Mouse (Mus musculus): ENCODE data around the gene B4galnt3.

The B4galnt3 gene

GRCm38 (mm10) chr6:120274181-120274580 is 20.2 kb downstream of the B4galnt3 start:
- no peak for DNase-seq

GRCm38 (mm10) chr6:120264151-120264550 is 30.2 kb downstream of the B4galnt3 start:
- no peak for DNase-seq

- DNase-seq, result peak; percentile 56
Measured at GRCm38 (mm10) chr6:120263608-120264007, 30.8 kb downstream of the B4galnt3 start.

GRCm38 (mm10) chr6:120262886-120263531 is 31.4 kb downstream of the B4galnt3 start:
- peak; percentile 52 for DNase-seq

GRCm38 (mm10) chr6:120259481-120259880 is 34.9 kb downstream of the B4galnt3 start:
- DNase-seq, result no peak

GRCm38 (mm10) chr6:120256431-120256935 is 37.9 kb downstream of the B4galnt3 start:
- no peak for DNase-seq

GRCm38 (mm10) chr6:120255701-120256100 is 38.7 kb downstream of the B4galnt3 start:
- no peak for DNase-seq

GRCm38 (mm10) chr6:120255144-120255543 is 39.2 kb downstream of the B4galnt3 start:
- peak; percentile 40 for DNase-seq

GRCm38 (mm10) chr6:120254640-120255039 is 39.7 kb downstream of the B4galnt3 start:
- peak; percentile 79 for DNase-seq

GRCm38 (mm10) chr6:120252741-120253140 is 41.6 kb downstream of the B4galnt3 start:
- no peak for DNase-seq

- peak; percentile 62 for DNase-seq
Measured at GRCm38 (mm10) chr6:120251010-120251409, 43.3 kb downstream of the B4galnt3 start.

- DNase-seq, result peak; percentile 44
Measured at GRCm38 (mm10) chr6:120249831-120250230, 44.5 kb downstream of the B4galnt3 start.

GRCm38 (mm10) chr6:120246676-120247075 is 47.7 kb downstream of the B4galnt3 start:
- no peak for DNase-seq

GRCm38 (mm10) chr6:120243250-120243649 is 51.1 kb downstream of the B4galnt3 start:
- peak; percentile 42 for DNase-seq

- DNase-seq, result peak; percentile 42
Measured at GRCm38 (mm10) chr6:120242530-120242929, 51.8 kb downstream of the B4galnt3 start.

GRCm38 (mm10) chr6:120241453-120241852 is 52.9 kb downstream of the B4galnt3 start:
- DNase-seq, result no peak

GRCm38 (mm10) chr6:120240461-120240860 is 53.9 kb downstream of the B4galnt3 start:
- peak; percentile 26 for DNase-seq

GRCm38 (mm10) chr6:120235874-120236273 is 58.5 kb downstream of the B4galnt3 start:
- no peak for DNase-seq

- no peak for DNase-seq
Measured at GRCm38 (mm10) chr6:120232885-120233284, 61.5 kb downstream of the B4galnt3 start.

GRCm38 (mm10) chr6:120230441-120230840 is 63.9 kb downstream of the B4galnt3 start:
- no peak for DNase-seq

GRCm38 (mm10) chr6:120229806-120230205 is 64.6 kb downstream of the B4galnt3 start:
- DNase-seq, result no peak

- DNase-seq, result no peak
Measured at GRCm38 (mm10) chr6:120227068-120227467, 67.3 kb downstream of the B4galnt3 start.

- no peak for DNase-seq
Measured at GRCm38 (mm10) chr6:120225355-120225754, 69.0 kb downstream of the B4galnt3 start.

- peak; percentile 71 for DNase-seq
Measured at GRCm38 (mm10) chr6:120222669-120223068, 71.7 kb downstream of the B4galnt3 start.

GRCm38 (mm10) chr6:120219281-120219680 is 75.1 kb downstream of the B4galnt3 start:
- DNase-seq, result no peak
